Comparison of ENCODE assay signal across 16 mouse cellular contexts in genomic region chr15:97499821-97500385, GRCm38 (mm10).
"Had no signal": no experiment of that assay in that cellular context is flagged by ENCODE, and none has a peak within 500 bp of the region (broad histone marks: within the 10 kb centered on the region; RNA-seq: fewer than 3 reads in every experiment).

No protein-coding gene starts in this region.

- H3K9ac ChIP-seq: liver, embryonic 13.5 days; neural tube, embryonic 12.5 days; neural tube, embryonic 15.5 days had no signal

- H3K4me2 ChIP-seq: liver, embryonic 13.5 days; midbrain, embryonic 11.5 days; neural tube, embryonic 12.5 days; neural tube, embryonic 15.5 days had no signal

- ATAC-seq: intestine, postnatal 0 days had no signal

- H3K4me3 ChIP-seq: left cerebral cortex, adult 2 months; liver, embryonic 13.5 days; neural tube, embryonic 12.5 days; neural tube, embryonic 15.5 days had no signal

- DNase-seq: kidney, adult 2 months; kidney, postnatal 25 days; layer of hippocampus, postnatal 36 days; liver, embryonic 13.5 days; lung, postnatal 4 days; midbrain, embryonic 14.5 days; retina, postnatal 1 day; right cerebral cortex, postnatal 14 days; right cerebral cortex, postnatal 4 days; thymus, postnatal 25 days had no signal

- H3K4me1 ChIP-seq: liver, embryonic 13.5 days; neural tube, embryonic 12.5 days; neural tube, embryonic 15.5 days had no signal

- H3K36me3 ChIP-seq: liver, embryonic 13.5 days; neural tube, embryonic 12.5 days; neural tube, embryonic 15.5 days had no signal

- H3K27me3 ChIP-seq: liver, embryonic 13.5 days; neural tube, embryonic 12.5 days; neural tube, embryonic 15.5 days had no signal

- H3K27ac ChIP-seq: kidney, postnatal 0 days; left cerebral cortex, adult 2 months; liver, embryonic 13.5 days; neural tube, embryonic 12.5 days; neural tube, embryonic 15.5 days had no signal
